ENCODE assay signal across 9 mouse cellular contexts in the genomic region with DNA sequence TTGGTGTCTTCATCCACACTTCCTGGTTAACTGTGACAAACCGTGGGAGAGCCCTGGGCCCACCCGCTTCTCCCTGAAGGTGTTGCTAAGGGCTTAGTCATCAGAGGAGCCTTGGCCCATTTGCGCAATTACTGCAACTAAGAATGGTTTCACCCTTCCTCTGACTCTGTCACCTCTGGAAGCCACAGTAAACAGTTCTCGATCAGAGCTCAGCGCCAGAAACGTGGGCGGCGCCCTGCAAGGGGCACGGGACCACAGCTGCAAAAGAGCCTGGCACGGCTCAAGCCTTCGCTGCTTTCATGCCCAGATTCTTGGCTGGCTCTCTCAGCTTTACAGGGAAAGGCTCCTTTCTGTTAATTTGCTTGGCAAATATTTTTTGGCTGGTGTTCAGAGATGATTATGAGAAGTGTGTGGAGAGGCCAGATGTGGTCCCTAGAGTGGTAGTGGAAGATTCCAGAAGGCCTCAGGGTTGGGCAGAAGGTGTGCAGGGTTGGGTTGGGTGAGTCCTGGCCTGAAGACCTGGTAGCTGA.
A peak's percentile ranks its signal among the peaks of the same experiment; 100 is the strongest.
DNase-seq lines count a peak whose midpoint lies in the region; ATAC-seq and TF ChIP-seq lines count a peak whose summit lies in the region.
"Had no signal": no experiment of that assay in that cellular context is flagged by ENCODE, and none has a peak within 500 bp of the region (broad histone marks: within the 10 kb centered on the region; RNA-seq: fewer than 3 reads in every experiment).

No protein-coding gene starts in this region.

- no peak overlapping the region for H3K4me3 ChIP-seq in kidney, adult 2 months (ENCODE audit: insufficient read depth, low read depth, low read length)

- no peaks in the 10 kb centered on the region for H3K36me3 ChIP-seq in kidney, adult 2 months (ENCODE audit: control insufficient read depth, insufficient read depth, low read length)

- no peak overlapping the region for H3K27ac ChIP-seq in kidney, adult 2 months (ENCODE audit: insufficient read depth, low read depth, low read length)
- H3K27ac ChIP-seq: kidney, postnatal 0 days had no signal

- intact Hi-C loops in gastrocnemius, postnatal 14 days (cut with DNase I; ENCODE audit: low total_unique reads): loop anchor here (10.0 kb wide), 1 partner anchor 137 kb away; no protein-coding TSS in a partner anchor

- TF ChIP-seq CTCF in kidney, adult 2 months (conservative IDR thresholded peaks at IDR 0.05; ENCODE audit: insufficient read depth, insufficient read length, low read depth, low read length): no peak

- 65% methylated on average over 11 of the region's 11 CpGs for WGBS in kidney, adult 2 months

- no peaks in the 10 kb centered on the region for H3K27me3 ChIP-seq in kidney, adult 2 months (replicated peaks; ENCODE audit: control insufficient read depth, insufficient read depth, low read length)

- TF ChIP-seq POLR2A in kidney, adult 2 months (IDR thresholded peaks at IDR 0.05; ENCODE audit: low read depth, low read length): no peak

- H3K4me1 ChIP-seq in kidney, adult 2 months (ENCODE audit: control insufficient read depth, insufficient read depth, low read length): no peaks in the 10 kb centered on the region

- no peak for ATAC-seq in activated CD4-positive, CD25-positive, alpha-beta regulatory T cell, adult 4 months

- DNase-seq in kidney, adult 2 months: peak; percentile 13
- no peak for DNase-seq in kidney, postnatal 10 days
- DNase-seq in adrenal gland, adult 8-10 months: peak; percentile 64
- peak; percentile 18 for DNase-seq in gastrocnemius, postnatal 14 days
- peak; percentile 72 for DNase-seq in lung, postnatal 25 days (ENCODE audit: low spot score)
- DNase-seq in kidney, adult 18-20 months: no peak
- no peak for DNase-seq in testis, postnatal 10 days (ENCODE audit: low spot score)

Comparison
In these comparisons a context has a peak if more than half of its experiments do, and no peak if none do; other contexts are left out.
1. DNase-seq: peak in kidney, adult 2 months (single experiment), adrenal gland, adult 8-10 months (single experiment), gastrocnemius, postnatal 14 days (single experiment) and lung, postnatal 25 days (single experiment); none in kidney, postnatal 10 days (single experiment), kidney, adult 18-20 months (single experiment) and testis, postnatal 10 days (single experiment).